Mouse (Mus musculus) lung, postnatal 0 days (tissue): Measurements from ENCODE around the gene Slc16a12.

ENCODE experiments used
- CTCF ChIP-seq: IDR thresholded peaks from 2 replicates; pipeline ENCODE4 v1.5.1; 2016; ENCODE audit warnings: antibody characterized with exemption, mild to moderate bottlenecking
- EP300 ChIP-seq: IDR thresholded peaks from 2 replicates; pipeline ENCODE4 v1.6.1; 2016; ENCODE audit warnings: antibody characterized with exemption, mild to moderate bottlenecking, control low read depth

DNA sequence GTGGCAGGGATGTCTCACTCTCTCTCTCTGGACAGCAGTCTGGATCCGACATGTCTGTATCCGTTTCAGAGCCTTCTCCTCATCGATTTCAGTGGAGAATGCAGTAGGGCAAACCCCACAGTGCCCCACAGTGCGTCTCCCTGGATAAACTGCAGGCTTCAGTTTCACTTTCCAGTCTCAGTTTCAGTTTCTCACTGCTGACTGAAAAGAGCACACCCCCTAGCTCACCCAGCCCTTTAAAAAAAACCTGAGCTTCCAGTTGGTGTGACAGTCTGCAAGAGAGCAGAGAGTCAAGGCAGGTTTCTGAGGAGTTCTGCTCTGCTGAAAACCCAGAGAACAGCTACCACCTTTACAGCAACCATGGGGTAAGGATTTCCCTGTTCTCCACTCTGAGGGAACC, 106.5 kb downstream of the Slc16a12 start, which contains the start of the genes Ifit1bl2 and Ifit1:
- TF ChIP-seq CTCF (no peak), EP300 (no peak)
